Mouse (Mus musculus) right cerebral cortex, postnatal 4 days (tissue): ENCODE measurements around the gene Efna1.

Experiments
- DNase-seq: peaks from one replicate; pipeline ENCODE4 v3.0.0-alpha.2; 2022

The Efna1 gene

DNA sequence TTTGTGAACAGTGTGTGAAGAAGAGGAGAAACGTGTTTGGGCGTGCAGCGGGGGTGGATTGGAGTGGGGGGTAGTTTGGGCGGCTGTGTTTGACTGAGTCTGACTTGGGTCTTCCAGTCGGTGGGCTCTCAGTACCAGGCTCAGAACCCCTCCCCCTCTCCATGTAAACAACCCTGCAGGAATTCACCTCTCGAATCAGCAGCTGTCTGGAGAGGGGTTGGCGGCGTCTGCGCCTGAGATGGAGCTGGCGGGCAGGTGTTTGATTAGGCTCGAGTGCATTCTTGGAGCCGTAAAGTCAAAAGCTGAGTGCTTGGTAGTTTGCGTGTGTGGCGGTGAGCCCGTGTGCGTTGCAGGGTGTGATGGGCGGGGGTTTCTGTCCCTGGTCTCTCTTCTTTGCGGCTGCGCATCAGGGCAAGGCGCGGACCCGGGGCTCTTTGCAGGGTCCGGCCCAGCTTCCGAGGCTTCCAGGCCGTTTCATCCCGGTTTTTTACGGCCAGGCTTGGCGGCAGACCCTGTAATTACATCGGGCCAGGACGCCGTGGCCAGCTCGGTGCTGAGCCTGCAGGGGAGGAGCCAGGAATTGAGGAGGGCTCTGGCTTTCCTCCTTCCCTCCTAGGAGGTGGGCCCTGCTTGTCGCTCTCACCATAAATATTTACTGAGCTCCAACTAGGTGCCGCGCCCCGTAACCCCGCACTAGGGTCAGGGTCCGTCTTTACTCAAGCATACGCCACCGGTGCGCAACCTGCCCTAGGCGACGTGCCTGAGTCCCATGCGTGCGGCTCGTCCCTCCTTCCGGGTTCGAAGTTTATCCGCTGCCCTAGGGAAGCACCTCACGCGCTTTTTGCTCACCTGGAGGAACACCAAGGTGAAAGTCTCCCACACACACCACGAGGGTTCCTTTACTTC is at the start of gene Efna1:
TSS of gene Efna1 (minus strand) at position 537 of the 906 bp plus-strand sequence.
- peak; percentile 47 for DNase-seq

DNA sequence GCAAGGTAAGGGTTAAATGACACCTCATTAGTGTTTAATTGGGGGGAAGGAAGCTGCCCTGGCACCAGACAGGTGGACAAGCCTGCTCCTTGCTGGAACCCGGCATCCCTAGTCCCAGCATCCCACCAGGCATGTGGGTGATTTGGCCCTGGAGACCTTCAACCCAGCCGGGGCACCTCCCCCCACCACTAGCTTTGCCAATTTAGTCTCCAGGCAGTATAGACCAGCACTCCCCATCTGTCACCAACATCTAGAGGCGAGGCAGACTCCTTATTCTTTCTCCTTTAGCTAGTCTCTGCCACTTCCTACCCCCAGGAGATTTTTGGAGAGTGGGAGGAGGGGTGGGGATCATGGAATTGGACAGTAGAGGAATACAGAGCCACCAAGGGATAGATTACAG is 49.4 kb upstream of the Efna1 start:
- DNase-seq, result no peak

DNA sequence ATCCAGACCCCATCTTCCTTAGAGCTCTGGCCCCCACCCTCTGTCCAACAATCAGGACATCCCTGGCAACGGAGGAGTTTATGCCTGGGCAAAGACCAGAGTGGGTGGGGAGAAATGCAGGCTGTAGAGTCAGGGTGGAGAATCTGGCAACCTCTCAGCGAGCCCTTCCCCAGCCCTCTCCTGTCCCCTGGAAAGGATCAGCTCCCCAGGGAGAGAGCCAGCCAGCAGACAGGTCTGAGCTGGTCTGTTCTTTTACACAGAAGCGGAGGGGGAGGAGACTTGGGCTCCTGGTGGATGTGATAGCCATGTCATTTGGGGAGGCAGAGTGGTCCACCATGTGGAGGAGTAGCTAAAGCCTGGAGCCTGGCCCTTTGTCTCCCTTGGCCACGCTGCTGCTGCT is 47.7 kb upstream of the Efna1 start:
- DNase-seq, result no peak

- DNase-seq, result no peak
These were observed 46.5 kb upstream of the Efna1 start for GRCm38 (mm10) chr3:89327371-89327870.

DNA sequence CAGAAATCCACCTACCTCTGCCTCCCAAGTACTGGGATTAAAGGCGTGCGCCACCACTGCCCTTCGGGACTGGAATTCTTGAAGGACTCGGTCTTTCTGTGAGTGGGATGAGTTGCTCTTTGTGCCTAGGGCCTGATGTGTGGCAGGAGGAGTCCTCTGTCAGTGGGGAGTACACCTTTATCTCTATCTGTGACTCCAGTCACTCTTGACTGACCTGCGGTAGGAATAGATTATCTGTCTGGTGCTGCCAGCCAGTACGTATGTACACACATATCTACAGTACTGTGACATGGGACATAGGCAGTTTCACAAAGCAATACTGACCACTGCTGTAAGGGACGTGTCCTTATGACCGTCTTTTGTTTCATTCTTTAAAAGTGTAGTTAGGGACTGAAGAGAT is 44.9 kb upstream of the Efna1 start:
- DNase-seq, result no peak

DNA sequence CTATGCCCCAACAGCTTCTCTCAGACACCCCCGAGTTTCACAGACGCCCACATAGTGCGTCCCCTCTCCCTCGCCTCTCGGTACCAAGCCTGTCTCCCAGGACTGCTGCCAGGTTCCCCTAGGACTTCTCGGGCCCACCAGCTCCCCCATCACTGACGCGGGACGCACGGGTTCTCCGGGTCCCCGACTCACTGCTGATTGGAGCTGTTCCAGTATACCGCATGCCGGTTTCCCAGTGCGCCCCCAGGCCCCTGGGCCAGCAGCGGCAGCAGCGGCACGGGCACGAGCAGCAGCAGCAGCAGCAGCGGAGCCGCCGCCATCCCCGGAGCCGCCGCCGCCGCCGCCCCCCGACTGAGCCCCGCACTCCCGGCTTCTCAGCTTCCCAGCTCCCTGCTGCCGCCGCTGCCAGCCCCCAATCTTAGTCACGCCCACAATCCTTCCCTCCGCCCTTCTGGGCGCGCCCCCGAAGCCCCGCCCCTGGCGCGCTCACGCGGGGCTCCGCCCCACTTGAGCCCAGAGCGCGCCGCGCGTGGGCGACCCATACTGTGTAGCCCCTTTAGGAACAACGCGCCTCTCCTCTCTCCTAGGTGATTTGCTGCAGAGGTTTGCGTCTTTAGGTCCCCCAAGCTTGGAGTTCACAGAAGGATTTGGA is 41.7 kb upstream of the Efna1 start, which contains the start of gene Efna3:
TSS of gene Efna3 (minus strand) at position 452 of the 652 bp plus-strand sequence.
- DNase-seq, result peak; percentile 87

DNA sequence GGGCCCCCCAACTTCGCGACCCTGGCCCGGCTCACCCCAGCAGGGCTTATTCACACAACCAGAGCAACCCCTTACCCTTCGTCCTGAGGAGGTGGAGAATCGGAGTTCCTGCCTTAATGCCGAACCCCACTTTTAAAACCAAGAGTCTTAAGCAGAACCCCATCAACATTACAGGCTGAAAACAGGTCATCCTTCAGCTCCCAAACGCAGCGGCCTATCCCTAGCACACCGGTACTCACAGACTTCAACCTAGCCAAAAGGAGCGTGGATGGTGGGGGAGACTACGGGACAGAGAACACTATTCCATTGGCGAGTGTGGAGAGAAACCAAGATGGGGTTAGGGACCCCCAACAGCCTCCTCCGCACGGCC is 41.2 kb upstream of the Efna1 start:
- DNase-seq, result no peak

DNA sequence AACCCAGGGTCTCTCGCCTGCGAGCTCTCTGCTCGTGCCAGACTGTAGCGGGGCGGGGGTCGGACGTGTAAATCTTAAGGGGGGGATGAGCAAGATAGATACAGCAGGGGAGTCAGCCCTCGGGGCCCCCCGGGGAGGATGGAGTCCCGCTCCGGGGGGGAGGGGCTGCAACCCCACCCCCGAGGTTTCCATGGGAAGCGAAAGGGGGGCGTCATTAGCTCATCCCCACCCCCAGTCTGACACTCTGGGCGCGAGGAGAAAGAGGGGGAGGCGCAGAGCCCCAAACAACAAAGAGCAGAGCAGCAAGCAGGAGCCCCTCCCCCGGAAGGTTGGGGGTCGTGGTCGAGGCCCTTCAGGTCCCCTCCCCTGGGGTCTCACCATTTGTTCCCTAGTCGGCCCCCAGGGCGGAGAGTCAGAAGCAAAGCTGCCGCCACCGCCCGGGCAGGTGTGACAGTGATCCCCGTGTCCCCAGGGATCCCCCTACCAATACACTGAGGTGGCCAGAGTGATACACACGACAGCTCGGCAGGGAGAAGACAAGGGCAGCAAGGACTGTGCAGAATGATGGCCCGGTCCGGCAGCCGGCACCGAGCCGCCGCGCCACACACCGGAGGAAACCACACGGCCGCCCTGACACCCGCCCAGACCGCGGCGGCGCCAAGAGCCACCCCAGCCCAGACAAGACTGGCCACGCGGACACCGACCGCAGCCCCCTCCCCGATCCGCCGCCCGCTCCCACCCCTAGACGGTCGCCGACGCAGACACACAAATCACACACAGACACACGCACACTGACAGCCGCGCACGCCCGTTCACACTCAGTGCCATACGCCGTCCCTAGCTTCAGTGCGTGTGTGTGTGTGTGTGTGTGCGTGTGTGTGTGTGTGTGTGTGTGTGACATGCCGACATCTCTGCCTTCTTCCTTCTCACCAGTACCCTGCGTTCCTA is 40.5 kb upstream of the Efna1 start:
- DNase-seq, result peak; percentile 67

DNA sequence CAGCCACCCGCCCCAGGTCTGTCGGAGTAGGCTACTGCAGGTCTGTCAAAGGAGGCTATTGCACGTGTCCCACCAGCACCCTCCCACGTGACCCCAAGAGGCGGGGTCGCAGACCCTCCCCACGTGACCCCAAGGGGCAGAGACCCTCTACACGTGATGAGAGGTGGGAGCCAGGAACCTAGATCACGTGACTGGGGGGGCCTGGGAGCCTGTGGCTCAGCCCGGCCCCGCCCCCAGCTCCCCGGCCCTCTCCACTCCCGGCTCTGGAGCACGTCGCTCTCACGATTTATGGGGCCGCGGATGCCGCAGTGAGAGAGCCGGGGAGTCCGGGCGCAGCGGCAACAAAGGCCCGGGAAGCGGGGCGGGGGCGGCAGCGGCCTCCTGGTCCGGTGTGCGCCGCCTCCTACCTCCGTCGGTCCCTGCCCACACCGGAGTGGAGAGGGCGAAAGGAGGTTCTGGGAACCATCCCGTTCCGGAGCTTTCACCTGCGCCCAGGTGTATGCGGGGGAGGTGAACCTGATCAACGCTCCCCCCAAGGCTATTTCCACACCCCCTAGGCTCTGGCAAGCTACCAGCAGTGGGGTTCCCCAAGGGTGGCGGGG is 39.7 kb upstream of the Efna1 start:
- peak; percentile 69 for DNase-seq

DNA sequence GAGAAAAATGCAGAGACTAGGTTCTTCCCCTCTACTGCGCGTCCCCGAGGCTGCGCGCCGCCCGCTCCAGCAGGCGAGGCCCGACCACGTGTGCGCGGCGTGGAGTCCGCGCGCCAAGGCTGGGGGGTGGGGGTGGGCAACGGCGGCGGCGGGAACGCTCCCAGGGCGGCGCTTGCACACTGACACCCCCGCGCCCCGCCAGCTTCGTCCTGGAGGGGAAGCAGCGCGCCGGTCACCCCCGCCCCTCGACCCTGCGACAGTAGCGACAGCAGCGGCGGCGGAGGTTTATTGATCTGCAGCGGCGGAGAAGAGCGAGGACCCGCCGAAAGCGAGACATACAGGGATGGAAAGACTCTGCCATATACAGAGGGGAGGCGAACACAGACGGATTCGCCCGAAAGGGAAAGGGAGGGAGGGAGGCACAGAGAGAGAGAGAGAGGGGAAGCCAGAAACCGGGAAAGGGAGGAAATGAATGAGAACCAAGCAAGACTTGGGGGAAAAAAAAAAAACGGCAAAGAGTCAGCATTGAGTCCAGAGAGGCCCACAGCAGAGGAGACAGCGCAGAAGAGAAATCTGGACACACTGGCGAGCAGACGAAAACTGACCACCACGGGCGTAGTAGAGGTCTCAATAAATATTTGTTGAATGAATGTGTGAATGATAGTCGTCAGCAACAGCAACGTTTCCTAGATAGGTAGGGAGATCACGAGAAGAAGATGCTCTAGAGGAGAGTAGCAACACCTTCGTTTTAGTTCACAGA is 38.8 kb upstream of the Efna1 start:
- DNase-seq, result peak; percentile 71

DNA sequence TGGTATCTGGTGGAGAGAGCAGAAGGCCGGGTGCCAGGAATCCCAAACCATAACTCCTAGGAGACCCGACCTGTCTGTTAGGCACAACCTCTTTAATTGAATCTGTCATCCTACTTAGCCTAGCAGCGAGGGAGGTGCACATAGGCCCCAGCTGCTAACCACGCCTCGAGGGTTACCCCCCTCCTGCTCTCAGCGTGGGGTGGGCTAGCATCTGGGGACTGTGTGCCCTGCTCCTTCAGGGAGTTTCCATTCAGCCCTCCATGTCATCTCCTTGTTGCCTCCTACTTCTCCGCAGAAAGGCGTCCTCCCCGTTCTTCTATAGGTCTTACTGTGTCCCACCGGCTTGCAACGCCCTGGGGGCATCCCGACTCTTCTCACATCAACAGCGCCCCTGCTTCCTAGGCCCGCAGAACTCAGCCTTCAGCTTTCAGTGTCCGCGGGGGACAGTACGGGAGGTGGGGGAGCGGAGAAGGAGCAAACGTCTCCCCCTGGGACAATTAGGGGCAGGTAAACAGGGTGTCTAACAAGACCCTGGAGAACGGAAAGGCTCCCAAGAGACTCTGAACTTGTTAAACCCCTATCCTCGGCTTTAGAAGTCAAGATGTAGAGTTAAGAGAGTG is 38.1 kb upstream of the Efna1 start:
- DNase-seq, result no peak

DNA sequence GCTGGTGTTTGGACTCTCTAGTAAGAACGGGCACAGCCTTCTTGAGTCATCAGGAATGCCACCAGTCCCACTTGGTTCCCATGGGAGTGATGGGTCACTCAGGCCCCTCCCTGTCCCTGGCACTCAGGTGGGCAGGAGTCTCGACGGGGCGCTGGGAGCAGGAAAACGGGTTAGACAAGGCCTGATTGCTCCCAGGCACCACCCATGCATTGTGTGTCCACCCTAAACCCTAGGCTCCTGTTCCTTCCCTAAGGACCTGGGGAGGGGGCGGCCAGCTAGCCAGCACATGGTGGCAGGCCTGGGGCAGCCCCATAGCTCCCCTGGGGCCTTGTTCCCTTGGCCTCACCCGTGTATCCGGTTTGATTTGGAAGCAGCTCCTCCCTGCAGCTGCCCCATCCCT is 37.4 kb upstream of the Efna1 start:
- no peak for DNase-seq

DNA sequence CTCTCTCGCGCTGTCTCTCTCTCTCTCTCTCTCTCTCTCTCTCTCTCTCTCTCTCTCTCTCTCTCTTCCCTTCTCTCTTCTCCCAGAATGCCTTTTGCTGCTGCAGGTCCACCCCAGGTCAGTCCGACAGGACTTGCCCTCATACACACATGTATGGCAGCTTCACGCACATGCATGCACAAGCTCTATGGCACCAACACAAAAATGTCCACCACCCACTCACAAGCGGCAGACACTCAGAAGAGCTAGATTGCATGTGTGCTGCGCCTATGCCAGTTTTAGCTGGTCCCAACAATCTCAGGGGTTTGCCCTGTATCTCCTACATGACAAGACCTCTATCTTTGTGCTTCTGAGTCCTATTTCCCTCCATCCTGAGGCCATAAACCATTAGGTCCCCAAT is 36.3 kb upstream of the Efna1 start:
- DNase-seq, result no peak

GRCm38 (mm10) chr3:89316833-89317232 is 35.9 kb upstream of the Efna1 start:
- DNase-seq, result peak; percentile 80

DNA sequence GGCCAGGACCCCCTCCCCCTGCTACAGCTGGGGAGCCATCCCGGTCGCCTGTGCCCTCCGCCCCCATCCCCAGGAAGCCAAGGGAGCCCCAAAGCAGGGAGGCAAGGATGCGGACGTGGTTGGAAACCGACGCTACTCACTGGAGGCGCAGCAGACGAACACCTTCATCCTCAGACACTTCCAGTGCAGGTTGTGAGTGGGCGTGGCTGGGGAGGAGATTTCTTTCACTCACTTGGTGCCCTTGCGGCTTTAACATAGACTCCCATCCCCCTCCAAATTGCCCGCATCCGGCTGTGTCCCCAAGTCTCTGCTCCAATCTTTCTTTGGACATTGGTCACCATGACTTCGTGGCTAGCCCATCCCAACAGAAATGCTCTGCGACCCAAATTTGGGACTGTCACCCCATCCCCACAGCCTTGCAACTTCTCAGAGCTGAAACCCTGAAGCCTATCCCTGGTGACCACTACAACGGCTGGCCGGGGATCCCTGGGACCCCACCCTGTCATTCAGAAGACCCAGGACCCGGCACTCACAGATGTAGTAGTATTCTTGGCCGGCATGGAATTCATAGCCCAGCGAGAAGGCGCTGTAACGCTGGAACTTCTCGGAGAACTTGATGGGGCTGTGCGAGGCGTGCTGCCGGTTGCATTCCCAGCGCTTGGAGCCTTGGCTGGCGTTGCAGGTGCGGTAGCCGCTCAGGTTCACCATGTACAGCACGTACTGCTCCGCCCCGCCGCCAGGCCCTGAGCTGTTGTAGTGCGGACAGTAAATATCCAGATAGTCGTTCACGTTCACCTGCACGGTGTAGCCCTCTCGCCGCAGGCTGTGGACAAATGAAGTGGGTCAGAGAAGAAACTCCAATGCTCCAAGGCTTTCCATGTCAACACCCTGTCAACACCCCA is 35.2 kb upstream of the Efna1 start:
- DNase-seq, result no peak

- peak; percentile 89 for DNase-seq
These were observed 34.4 kb upstream of the Efna1 start for GRCm38 (mm10) chr3:89315195-89315929.

DNA sequence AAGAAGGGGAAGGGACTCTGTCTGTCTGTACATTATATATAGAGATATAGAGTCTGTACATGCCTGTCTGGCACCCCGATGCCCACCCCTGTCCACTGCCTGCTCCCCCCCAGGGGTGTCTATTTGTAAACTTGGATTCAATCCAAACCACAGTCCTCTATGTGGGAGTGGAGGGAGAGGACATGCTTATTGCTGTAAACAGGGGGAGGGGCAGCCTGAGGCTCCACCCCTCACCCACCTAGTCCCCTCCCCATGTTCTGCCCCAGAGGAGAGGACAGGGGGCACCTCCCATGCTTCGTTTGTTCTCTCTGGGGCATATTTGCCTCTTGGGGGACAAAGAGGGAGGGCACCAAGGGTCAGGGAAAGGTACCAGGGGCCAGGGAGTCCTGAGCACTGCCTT is 33.8 kb upstream of the Efna1 start:
- DNase-seq, result no peak

DNA sequence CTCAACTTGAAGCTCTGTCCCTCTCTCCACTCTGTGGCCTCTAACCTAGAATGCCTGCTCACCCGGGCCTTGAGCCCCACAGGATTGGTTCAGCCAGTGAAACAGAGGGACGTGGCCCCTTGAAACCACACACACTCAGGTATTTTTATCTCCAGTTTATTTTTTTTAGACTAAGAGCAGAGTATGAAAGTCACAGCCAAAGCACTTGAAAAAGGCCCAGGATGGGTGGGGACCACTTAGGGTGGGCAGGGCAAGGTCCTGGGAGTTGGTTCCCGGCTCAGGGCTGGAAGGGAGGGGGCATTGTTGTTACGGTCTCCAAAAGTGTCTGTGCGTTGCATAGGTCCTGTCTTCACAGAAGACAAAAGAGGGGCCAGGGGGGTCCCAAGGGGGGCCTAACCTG is 33.4 kb upstream of the Efna1 start:
- DNase-seq, result no peak

DNA sequence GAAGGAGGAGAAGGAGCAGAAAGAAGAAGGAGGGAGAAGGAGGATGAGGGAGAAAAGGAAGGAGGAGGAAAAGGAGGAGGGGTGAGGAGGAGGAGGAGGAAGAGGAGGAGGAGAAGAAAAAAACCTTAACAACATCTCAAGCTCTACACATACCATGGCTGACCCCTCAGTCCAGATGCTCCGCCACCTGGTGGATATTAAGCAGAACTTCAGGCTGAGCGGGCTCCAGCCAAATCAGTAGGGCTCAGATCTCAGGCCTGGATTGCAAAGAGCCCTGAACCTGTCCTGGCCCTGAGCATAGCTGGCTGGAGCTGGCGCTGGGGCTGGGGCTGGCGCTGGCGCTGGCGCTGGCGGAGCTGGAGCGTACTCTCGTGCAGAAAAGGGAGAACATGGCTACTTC is 27.1 kb upstream of the Efna1 start:
- DNase-seq, result peak; percentile 39
